Mouse (Mus musculus): ENCODE results near the gene Tlcd1.

GRCm38 (mm10) chr11:78207190-78207589 lies 30.7 kb downstream of the Tlcd1 start:
- no peak for TF ChIP-seq HCFC1 (IDR thresholded peaks at IDR 0.05; ENCODE audit: borderline replicate concordance, insufficient read depth, low read length)
- no peak for TF ChIP-seq MAFK (IDR thresholded peaks at IDR 0.05; ENCODE audit: insufficient read depth, low read depth, low read length)
- no peak for TF ChIP-seq ZNF384 (IDR thresholded peaks at IDR 0.05; ENCODE audit: low read depth, low read length)

Data from ES-E14 (cell line).